8 mouse cellular contexts compared by ENCODE assay signal in genomic region chr17:24151382-24151781, GRCm38 (mm10). TPM values are rescaled to one million over a fixed set of nuclear protein-coding genes. Genes with fewer than 3 reads are reported as not detected.
A peak's percentile ranks its signal among the peaks of the same experiment; 100 is the strongest.
DNase-seq lines count a peak whose midpoint lies in the region; ATAC-seq and TF ChIP-seq lines count a peak whose summit lies in the region.

No protein-coding gene starts in this region.

- intact Hi-C loops in left cerebral cortex, postnatal 14 days (cut with DNase I) = no loop called here

- ATAC-seq in kidney, embryonic 15.5 days (replicated peaks; ENCODE audit: low FRiP score) = no peak
- no peak for ATAC-seq in embryonic facial prominence, embryonic 13.5 days (ENCODE audit: insufficient number of reproducible peaks, insufficient read depth, low FRiP score, low TSS enrichment, low read depth)
- no peak for ATAC-seq in intestine, embryonic 16.5 days
- no peak for ATAC-seq in midbrain, postnatal 0 days (ENCODE audit: low FRiP score)

- no peak for DNase-seq in kidney, adult 9 months
- DNase-seq in midbrain, postnatal 0 days (ENCODE audit: low spot score) = no peak
- no peak for DNase-seq in left cerebral cortex, postnatal 14 days (ENCODE audit: low spot score in 2 of 2)
- no peak for DNase-seq in kidney, adult 18-20 months
- DNase-seq in B cell, adult 2 months = no peak

- H3K9ac ChIP-seq in kidney, embryonic 15.5 days = 0 out of 2 replicates have a peak overlapping the region, but pooled peaks have one; percentile 43
- H3K9ac ChIP-seq in embryonic facial prominence, embryonic 13.5 days = peak overlapping the region; percentile 64; the same call in 1 of the 2 replicates
- peak overlapping the region; percentile 69; the same call in 1 of the 2 replicates for H3K9ac ChIP-seq in intestine, embryonic 16.5 days (ENCODE audit: low read depth, low read length)
- no peak overlapping the region for H3K9ac ChIP-seq in midbrain, postnatal 0 days (replicated peaks; ENCODE audit: low read length, poor library complexity, severe bottlenecking)

- peaks cover 13% of the 10 kb centered on the region for H3K4me1 ChIP-seq in kidney, embryonic 15.5 days
- peaks cover 18% of the 10 kb centered on the region for H3K4me1 ChIP-seq in embryonic facial prominence, embryonic 13.5 days
- H3K4me1 ChIP-seq in intestine, embryonic 16.5 days (ENCODE audit: control insufficient read depth, insufficient read depth, low read length) = peaks cover 8% of the 10 kb centered on the region; the same call in 1 of the 2 replicates
- peaks cover 5% of the 10 kb centered on the region; the same call in 1 of the 2 replicates for H3K4me1 ChIP-seq in midbrain, postnatal 0 days (ENCODE audit: insufficient read depth, low read length)

- peaks cover 9% of the 10 kb centered on the region; the same call in 1 of the 2 replicates for H3K36me3 ChIP-seq in kidney, embryonic 15.5 days
- H3K36me3 ChIP-seq in embryonic facial prominence, embryonic 13.5 days = peaks cover 15% of the 10 kb centered on the region
- H3K36me3 ChIP-seq in intestine, embryonic 16.5 days (ENCODE audit: control insufficient read depth, insufficient read depth, low read length) = peaks cover 3% of the 10 kb centered on the region; the same call in 1 of the 2 replicates
- H3K36me3 ChIP-seq in midbrain, postnatal 0 days (ENCODE audit: insufficient read depth, low read length) = peaks cover 3% of the 10 kb centered on the region; the same call in 1 of the 2 replicates

- H3K27ac ChIP-seq in kidney, embryonic 15.5 days = no peak overlapping the region
- H3K27ac ChIP-seq in embryonic facial prominence, embryonic 13.5 days = no peak overlapping the region
- H3K27ac ChIP-seq in intestine, embryonic 16.5 days (ENCODE audit: low read length) = no peak overlapping the region
- H3K27ac ChIP-seq in midbrain, postnatal 0 days (ENCODE audit: low read depth, low read length) = no peak overlapping the region

- 5% methylated on average over 7 of the region's 7 CpGs for WGBS in kidney, embryonic 15.5 days
- 13% methylated on average over 7 of the region's 7 CpGs for WGBS in embryonic facial prominence, embryonic 13.5 days
- 15% methylated on average over 7 of the region's 7 CpGs for WGBS in intestine, embryonic 16.5 days
- WGBS in midbrain, postnatal 0 days = 15% methylated on average over 7 of the region's 7 CpGs

- H3K4me2 ChIP-seq in kidney, embryonic 15.5 days = peak overlapping the region; percentile 83
- H3K4me2 ChIP-seq in embryonic facial prominence, embryonic 13.5 days = peak overlapping the region; percentile 82
- H3K4me2 ChIP-seq in intestine, embryonic 16.5 days (ENCODE audit: low read depth, low read length) = peak overlapping the region; percentile 87
- H3K4me2 ChIP-seq in midbrain, postnatal 0 days (ENCODE audit: low read depth, low read length, poor library complexity, severe bottlenecking) = peak overlapping the region; percentile 63

- H3K27me3 ChIP-seq in kidney, embryonic 15.5 days = no peaks in the 10 kb centered on the region
- H3K27me3 ChIP-seq in embryonic facial prominence, embryonic 13.5 days = no peaks in the 10 kb centered on the region
- no peaks in the 10 kb centered on the region for H3K27me3 ChIP-seq in intestine, embryonic 16.5 days (replicated peaks; ENCODE audit: control insufficient read depth, insufficient read depth, low read length)
- H3K27me3 ChIP-seq in midbrain, postnatal 0 days (ENCODE audit: insufficient read depth, low read length) = no peaks in the 10 kb centered on the region

- no peak for TF ChIP-seq CTCF in midbrain, postnatal 0 days (IDR thresholded peaks at IDR 0.05)

- peak overlapping the region; percentile 48 for H3K4me3 ChIP-seq in kidney, embryonic 15.5 days (replicated peaks)
- peak overlapping the region; percentile 48 for H3K4me3 ChIP-seq in embryonic facial prominence, embryonic 13.5 days
- H3K4me3 ChIP-seq in intestine, embryonic 16.5 days (ENCODE audit: low read length) = peak overlapping the region; percentile 50; the same call in 1 of the 2 replicates
- peak overlapping the region; percentile 27; the same call in 1 of the 2 replicates for H3K4me3 ChIP-seq in midbrain, postnatal 0 days (ENCODE audit: low read depth, low read length)

- no peaks in the 10 kb centered on the region for H3K9me3 ChIP-seq in kidney, embryonic 15.5 days (replicated peaks)
- no peaks in the 10 kb centered on the region for H3K9me3 ChIP-seq in embryonic facial prominence, embryonic 13.5 days
- no peaks in the 10 kb centered on the region for H3K9me3 ChIP-seq in intestine, embryonic 16.5 days (ENCODE audit: control insufficient read depth, low read length)
- H3K9me3 ChIP-seq in midbrain, postnatal 0 days (ENCODE audit: low read length) = no peaks in the 10 kb centered on the region

RNA-seq across cellular contexts. Expression of gene Pdpk1, which starts 0.7 kb away (rescaled TPM):
- 35.0 and 36.4 TPM in 2 replicates for polyA plus RNA-seq in kidney, embryonic 15.5 days (2015; fragmentation: Nextera tagmentation; extraction: Ambion mirVana)
- polyA plus RNA-seq in embryonic facial prominence, embryonic 13.5 days (2015; fragmentation: Nextera tagmentation; extraction: Ambion mirVana) = 35.8 and 37.8 TPM in 2 replicates
- 35.9 and 36.8 TPM in 2 replicates for polyA plus RNA-seq in intestine, embryonic 16.5 days (2015; fragmentation: Nextera tagmentation; extraction: Ambion mirVana)
- 57.9 and 68.1 TPM in 2 replicates for total RNA-seq in midbrain, postnatal 0 days (2014; rRNA removed)
- polyA plus RNA-seq in midbrain, postnatal 0 days (2015; fragmentation: Nextera tagmentation; extraction: Ambion mirVana) = 53.2 and 61.5 TPM in 2 replicates
- total RNA-seq in left cerebral cortex, postnatal 14 days (2021) = 10 to 100 TPM; 89.4 to 95.5 TPM

RNA-seq across cellular contexts. Expression of gene Amdhd2, which starts 12.2 kb away (rescaled TPM):
- 36.7 and 40.9 TPM in 2 replicates for polyA plus RNA-seq in kidney, embryonic 15.5 days (2015; fragmentation: Nextera tagmentation; extraction: Ambion mirVana)
- polyA plus RNA-seq in embryonic facial prominence, embryonic 13.5 days (2015; fragmentation: Nextera tagmentation; extraction: Ambion mirVana) = 34.1 and 41.4 TPM in 2 replicates
- polyA plus RNA-seq in intestine, embryonic 16.5 days (2015; fragmentation: Nextera tagmentation; extraction: Ambion mirVana) = 58.9 and 75.9 TPM in 2 replicates
- 40.2 and 58.6 TPM in 2 replicates for total RNA-seq in midbrain, postnatal 0 days (2014; rRNA removed)
- polyA plus RNA-seq in midbrain, postnatal 0 days (2015; fragmentation: Nextera tagmentation; extraction: Ambion mirVana) = 34.0 and 41.4 TPM in 2 replicates
- total RNA-seq in left cerebral cortex, postnatal 14 days (2021) = 10 to 100 TPM; 32.4 to 36.1 TPM

RNA-seq across cellular contexts. Expression of gene Atp6v0c, which starts 18.1 kb away (rescaled TPM):
- polyA plus RNA-seq in kidney, embryonic 15.5 days (2015; fragmentation: Nextera tagmentation; extraction: Ambion mirVana) = 546 and 562 TPM in 2 replicates
- polyA plus RNA-seq in embryonic facial prominence, embryonic 13.5 days (2015; fragmentation: Nextera tagmentation; extraction: Ambion mirVana) = 420 and 448 TPM in 2 replicates
- 783 and 890 TPM in 2 replicates for polyA plus RNA-seq in intestine, embryonic 16.5 days (2015; fragmentation: Nextera tagmentation; extraction: Ambion mirVana)
- total RNA-seq in midbrain, postnatal 0 days (2014; rRNA removed) = 730 and 771 TPM in 2 replicates
- 2,426 and 2,595 TPM in 2 replicates for polyA plus RNA-seq in midbrain, postnatal 0 days (2015; fragmentation: Nextera tagmentation; extraction: Ambion mirVana)
- 1,000 to 10,000 TPM; 1,506 to 1,590 TPM for total RNA-seq in left cerebral cortex, postnatal 14 days (2021)

RNA-seq across cellular contexts. Expression of gene Tbc1d24, which starts 54.0 kb away (rescaled TPM):
- polyA plus RNA-seq in kidney, embryonic 15.5 days (2015; fragmentation: Nextera tagmentation; extraction: Ambion mirVana) = 5.9 and 6.7 TPM in 2 replicates
- polyA plus RNA-seq in embryonic facial prominence, embryonic 13.5 days (2015; fragmentation: Nextera tagmentation; extraction: Ambion mirVana) = 10.2 and 10.3 TPM in 2 replicates
- 5.5 and 6.1 TPM in 2 replicates for polyA plus RNA-seq in intestine, embryonic 16.5 days (2015; fragmentation: Nextera tagmentation; extraction: Ambion mirVana)
- total RNA-seq in midbrain, postnatal 0 days (2014; rRNA removed) = 146 and 168 TPM in 2 replicates
- polyA plus RNA-seq in midbrain, postnatal 0 days (2015; fragmentation: Nextera tagmentation; extraction: Ambion mirVana) = 27.4 and 27.6 TPM in 2 replicates
- 10 to 100 TPM; 71.1 to 72.5 TPM for total RNA-seq in left cerebral cortex, postnatal 14 days (2021)

RNA-seq across cellular contexts. Expression of gene Ntn3, which starts 57.9 kb away (rescaled TPM):
- 5.1 and 5.6 TPM in 2 replicates for polyA plus RNA-seq in kidney, embryonic 15.5 days (2015; fragmentation: Nextera tagmentation; extraction: Ambion mirVana)
- 13.0 and 14.0 TPM in 2 replicates for polyA plus RNA-seq in embryonic facial prominence, embryonic 13.5 days (2015; fragmentation: Nextera tagmentation; extraction: Ambion mirVana)
- 3.1 and 3.5 TPM in 2 replicates for polyA plus RNA-seq in intestine, embryonic 16.5 days (2015; fragmentation: Nextera tagmentation; extraction: Ambion mirVana)
- 19.4 and 23.6 TPM in 2 replicates for total RNA-seq in midbrain, postnatal 0 days (2014; rRNA removed)
- polyA plus RNA-seq in midbrain, postnatal 0 days (2015; fragmentation: Nextera tagmentation; extraction: Ambion mirVana) = 4.0 and 4.3 TPM in 2 replicates
- total RNA-seq in left cerebral cortex, postnatal 14 days (2021) = 10 to 100 TPM; 11.0 to 12.6 TPM
